Mouse (Mus musculus): ENCODE data around the gene Ces3a. TPM values are rescaled to one million over a fixed set of nuclear protein-coding genes. Genes with fewer than 3 reads are reported as not detected.
"Not testable (repeated sequence)": the region's sequence is repeated elsewhere in the genome, so short reads cannot be mapped to it uniquely, and the experiment has no call there.

The Ces3a gene
- not detected for total RNA-seq (2022)

DNA sequence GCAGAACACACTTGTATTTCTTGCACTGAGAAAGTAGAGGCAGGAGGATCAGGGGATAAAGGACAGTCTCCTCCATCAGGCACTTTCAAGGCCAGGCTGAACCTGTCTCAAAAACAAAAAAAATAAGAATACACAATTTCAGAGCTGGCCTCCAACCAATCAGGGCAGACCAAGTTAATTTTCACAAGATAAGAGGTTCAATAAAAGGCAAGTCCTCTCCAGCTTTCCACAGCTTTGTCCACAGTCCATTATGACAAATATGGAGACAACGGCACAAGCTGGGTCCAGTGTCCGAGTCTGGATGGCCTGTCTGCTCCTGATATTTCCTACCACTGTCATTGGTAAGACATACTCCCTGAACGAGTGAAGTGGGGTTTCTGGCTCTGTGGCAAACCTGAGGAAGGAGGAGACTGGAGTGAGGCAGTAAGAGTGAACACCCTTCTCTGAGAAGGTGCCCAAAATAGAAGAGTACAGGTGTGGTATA lies at the start of gene Ces3a:
TSS of gene Ces3a (plus strand) at position 231 of the 484 bp plus-strand sequence.
- DNase-seq (ENCODE audit: low spot score in 2 of 2) = no peak

DNA sequence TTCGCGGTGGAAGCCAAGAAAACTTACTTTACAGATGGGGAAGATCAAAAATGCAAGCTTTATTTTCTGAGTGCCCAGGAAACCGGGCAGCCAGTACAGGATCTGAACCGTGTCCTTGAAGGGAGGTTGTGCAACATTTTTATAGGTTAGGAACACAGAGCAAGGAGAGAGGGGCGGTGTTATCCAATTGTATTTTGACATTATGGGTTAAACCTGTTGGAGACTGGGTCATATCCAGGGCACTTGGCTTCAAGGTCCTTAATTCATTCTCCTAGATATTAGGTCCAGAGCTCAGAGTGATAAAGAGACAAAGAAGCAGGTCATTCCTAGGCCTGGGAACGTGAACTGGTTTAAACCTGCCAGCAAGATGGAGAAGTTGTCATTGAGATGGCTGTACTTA lies 49.2 kb upstream of the Ces3a start:
- DNase-seq (ENCODE audit: low spot score in 2 of 2) = no peak

DNA sequence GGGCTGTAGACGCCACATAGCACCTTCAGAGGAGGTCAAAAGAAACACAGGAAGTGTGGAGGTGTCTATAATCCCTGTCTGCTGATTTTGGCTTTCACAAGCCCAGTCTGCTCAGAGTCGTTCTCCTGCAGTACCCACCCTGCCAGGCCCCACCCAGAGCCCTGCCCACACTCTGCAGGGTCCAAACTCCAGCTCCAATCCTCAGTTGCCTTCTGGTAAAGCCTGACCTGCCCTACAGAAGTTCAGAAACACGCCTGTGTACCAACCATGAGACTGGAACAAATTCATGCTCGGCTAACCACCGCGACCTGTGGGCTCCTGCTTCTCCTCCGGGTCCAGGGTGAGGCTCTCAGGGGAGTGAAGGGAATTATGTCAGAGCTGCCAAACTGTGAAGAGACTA lies 47.8 kb upstream of the Ces3a start, which contains the start of gene Ces2h:
TSS of gene Ces2h (plus strand) at position 268 of the 400 bp plus-strand sequence.
- DNase-seq (ENCODE audit: low spot score in 2 of 2) = no peak

DNA sequence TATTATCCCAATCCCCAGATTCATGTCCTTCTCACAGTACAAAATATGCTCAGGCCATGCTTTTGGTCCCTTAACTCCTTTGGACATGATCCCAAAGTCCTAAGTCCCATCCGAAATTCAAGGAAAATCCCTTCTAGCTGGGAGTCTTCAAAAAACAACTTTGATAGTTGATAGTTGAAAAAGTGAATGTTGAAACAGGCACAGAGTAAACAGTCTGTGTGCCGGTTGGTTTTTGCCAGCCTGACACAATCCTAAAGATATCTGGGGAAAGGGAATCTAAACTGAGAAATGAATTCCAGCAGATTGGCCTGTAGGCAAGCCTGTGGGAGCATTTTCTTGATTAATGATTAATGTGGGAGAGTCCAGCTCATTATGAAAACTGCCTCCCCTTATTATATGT lies 38.4 kb upstream of the Ces3a start:
- DNase-seq (ENCODE audit: low spot score in 2 of 2) = no peak

DNA sequence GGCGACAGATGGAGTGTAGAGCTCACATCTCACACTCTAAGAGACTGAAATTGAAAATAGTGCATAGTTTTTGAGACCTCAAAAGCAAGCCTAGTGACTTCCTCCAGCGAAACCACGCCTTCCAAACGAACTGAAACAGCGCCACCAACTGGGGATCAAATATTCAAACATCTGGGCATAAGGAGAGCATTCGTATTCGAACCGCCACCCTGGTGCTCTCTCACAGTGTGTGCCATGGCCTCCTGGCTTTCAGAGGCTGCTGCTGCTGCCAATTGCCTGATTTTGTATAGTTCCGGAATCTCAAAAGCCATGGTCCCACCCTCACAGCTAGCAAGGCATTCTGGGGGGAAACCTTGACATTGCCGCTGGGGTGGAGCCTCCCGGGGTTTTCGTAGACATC lies 37.3 kb upstream of the Ces3a start:
- no peak for DNase-seq (ENCODE audit: low spot score in 2 of 2)

DNA sequence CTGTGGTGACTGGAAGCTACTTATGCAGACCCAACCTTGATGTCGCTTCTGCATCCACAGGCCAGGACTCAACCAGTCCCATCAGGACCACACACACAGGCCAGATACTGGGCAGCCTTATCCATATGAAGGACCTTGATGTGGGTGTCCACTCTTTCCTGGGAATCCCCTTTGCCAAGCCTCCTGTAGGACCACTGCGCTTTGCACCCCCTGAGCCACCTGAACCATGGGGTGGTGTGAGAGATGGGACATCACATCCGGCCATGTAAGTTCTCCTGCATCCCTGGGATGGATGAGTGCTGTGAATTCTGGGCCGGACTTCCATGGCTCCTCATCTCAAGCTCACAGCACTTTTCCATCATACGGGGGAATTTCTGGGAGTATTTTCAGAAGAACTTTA lies 34.0 kb upstream of the Ces3a start:
- no peak for DNase-seq (ENCODE audit: low spot score in 2 of 2)

DNA sequence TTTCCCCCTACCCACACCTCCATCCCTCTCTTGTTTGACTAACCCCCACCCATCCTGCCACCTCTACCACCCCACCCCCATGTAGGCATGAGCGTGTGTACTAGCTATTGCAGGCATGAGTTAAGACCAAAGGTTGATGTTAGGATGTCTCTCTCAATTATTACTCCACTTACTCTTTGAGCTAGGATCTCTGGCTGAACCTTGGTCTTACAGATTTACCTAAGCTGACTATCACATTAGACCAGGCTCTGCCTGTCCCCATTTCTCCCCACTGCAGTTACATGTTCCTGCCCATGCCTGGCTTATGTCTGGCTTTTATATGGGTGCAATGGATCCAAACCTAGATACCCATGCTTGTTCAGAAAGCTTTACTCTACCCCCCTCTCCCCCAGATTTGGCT lies 26.4 kb upstream of the Ces3a start:
- no peak for DNase-seq (ENCODE audit: low spot score in 2 of 2)

DNA sequence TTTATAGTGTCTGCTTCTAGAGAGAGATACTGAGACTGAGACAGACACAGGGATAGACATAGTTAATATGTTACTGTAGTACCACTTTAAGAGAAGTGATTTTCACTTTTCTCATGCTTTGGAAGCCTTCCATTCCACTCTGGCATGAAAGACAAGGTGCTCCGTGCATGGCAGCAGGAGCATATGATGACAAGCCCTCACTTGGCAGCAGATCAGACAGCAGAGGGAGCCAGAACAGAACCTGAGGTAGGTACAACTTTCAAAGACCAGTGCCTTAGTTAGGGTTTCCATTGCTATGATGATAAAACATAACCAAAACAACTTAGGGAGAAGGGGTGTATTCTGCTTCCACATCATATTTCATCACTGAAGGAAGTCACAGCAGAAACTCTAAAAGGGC lies 25.3 kb upstream of the Ces3a start:
- no peak for DNase-seq (ENCODE audit: low spot score in 2 of 2)

DNA sequence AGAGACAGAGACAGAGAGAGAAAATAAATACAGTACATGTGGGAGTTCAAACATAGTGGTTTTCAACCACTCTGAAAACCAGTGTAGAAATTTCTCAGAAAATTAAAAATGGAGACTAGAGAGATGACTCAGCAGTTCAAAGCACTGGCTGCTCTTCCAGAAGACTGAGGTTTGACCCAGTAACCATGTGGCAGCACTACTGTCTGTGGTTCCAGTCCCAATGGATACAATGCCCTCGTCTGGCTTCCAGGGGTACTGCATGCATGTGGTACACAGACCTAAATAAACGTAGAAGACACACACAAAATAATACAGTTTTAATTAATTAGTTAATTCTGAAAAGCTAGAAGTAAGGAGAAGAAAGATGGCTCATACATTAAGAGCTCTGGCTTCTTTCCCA lies 23.4 kb upstream of the Ces3a start:
- no peak for DNase-seq (ENCODE audit: low spot score in 2 of 2)

DNA sequence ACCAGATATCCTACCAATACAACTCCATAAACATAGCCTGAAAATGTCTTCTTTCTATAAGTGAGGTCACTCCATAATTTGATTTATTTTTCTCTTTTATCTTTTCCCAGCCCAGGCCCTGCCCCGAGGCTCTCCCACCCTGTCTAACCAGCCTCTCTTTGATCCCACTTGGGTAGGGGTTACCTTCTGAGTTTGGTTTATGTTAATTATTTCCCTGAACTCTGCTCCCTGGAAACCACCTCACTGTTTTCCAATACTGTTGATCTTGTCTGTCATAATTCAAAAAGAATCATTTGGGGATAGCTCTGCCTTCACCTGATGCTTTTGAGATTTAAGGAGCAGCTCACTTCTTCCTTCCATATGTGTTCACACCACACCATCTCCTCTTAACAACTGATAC lies 4.9 kb upstream of the Ces3a start:
- DNase-seq (ENCODE audit: low spot score in 2 of 2) = no peak

DNA sequence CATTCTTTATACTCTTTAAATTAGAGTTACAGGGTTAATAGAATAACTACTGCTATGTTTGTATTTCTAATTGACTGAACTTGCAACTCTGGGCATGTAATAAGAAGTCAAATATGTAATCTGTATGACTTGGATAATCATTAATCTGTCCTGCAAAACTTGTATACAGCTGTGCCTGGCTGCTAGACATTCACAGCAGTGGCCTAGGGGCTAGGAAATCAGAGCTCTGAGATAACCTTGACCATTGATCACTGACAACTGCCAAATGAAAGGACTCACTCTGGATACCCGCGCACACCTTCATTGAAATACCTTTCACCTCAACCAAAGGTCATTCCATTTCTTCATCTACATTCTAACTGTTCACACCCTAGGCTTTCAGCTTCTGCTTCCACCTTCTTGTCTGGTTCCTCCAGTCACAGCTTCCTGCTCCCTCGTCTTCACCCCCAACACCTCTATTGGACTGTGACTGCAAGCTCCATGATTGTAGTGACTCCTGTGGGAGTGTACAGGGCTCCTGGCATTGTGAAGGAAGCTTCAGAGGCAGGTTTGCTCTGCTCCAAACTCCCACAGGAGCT lies 2.5 kb upstream of the Ces3a start:
- DNase-seq (ENCODE audit: low spot score in 2 of 2) = no peak

DNA sequence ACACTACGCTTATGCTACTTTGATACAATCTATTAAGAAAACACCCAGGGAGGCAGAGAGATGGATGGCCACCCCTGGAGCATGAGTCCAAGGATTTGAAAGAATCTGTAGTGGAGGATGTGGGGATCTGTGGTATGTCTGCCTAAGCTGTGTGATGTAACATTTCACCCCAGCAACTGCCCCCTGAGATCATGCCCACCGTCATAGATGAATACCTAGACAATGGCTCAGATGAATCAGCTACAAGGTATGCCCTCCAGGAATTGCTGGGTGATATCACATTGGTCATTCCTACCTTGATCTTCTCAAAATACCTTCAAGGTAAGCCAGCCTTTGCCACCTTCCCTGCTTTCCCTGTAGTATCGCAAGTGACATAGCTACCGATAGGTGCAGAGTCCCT lies 7.8 kb downstream of the Ces3a start:
- no peak for DNase-seq (ENCODE audit: low spot score in 2 of 2)

DNA sequence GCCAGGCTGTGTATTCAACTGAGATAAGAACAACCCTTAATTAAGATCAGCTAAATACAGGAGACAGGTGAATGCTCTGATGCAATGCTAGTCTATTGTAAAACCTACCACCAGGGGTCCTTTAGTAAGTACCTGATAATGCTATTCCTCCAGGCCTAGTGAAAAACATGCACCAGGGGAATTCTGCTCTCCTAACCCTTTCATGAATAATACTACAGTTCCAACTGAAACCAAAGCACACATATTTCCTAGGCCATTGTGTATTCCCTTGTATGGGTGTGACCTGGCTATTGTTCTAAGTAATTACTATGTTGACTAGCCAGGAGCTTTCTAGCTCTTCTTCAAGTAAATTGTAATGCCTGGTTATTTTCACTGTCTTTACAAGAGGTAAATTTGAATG lies 11.7 kb downstream of the Ces3a start:
- DNase-seq (ENCODE audit: low spot score in 2 of 2) = no peak

DNA sequence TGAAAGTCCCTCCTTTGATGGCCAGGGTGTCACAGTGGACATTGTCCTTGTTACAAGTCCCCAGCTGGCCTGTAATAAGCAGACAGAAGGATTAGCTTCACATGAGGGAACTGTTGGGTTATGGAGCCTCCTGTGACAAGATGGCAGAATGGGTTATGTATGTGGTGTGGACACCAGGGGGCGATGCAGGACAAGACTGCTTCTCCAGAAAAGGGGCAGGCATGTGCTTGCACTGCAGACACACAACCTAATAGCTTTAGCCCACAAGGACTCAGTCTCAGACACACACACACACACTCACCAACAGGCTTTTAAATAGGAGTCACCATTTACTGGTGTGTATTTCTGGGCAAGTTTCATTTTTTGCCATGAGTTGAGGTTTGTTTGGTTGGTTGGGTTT lies 18.4 kb downstream of the Ces3a start:
- peak in 1 of 2 experiments; percentile 4 for DNase-seq (ENCODE audit: low spot score in 2 of 2)

DNA sequence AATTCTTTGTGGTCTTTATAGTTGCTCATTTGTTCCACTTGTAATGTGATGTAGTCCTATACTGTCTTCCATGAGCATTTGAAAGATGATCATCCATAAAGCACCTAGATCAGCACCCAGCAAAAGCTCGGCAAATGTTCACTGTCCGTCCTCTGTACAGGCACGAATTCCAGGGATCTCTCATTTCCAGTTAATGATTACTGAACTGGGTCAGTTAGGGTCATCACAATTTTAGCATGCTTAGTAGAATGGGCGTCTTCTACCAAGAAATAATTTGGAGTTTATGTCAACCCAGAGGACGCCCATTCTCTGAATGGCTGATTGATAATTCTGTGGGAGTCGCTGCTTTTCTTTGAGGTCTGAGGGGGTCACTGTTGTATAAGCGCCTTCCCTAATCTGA lies 19.5 kb downstream of the Ces3a start:
- not testable (repeated sequence) for DNase-seq (ENCODE audit: low spot score in 2 of 2)

DNA sequence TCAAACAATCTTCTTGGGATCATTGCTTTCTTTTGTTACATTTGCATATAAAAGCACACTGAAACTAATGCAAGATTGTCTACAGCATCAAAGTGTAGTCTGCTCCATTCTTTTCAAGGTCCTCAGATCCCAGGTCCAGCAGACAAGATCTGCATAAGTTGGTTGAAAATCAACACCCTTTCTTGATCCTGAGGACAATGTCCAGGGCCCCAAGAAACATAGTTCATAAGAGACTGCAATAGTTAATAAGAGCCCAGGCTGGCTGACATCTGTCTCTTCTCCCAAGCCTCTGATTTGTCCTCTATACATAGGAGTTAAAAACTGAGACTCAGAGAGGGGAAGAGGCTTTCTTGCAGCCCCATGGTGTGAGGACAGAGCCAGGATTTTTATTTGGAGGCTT lies 20.6 kb downstream of the Ces3a start:
- DNase-seq (ENCODE audit: low spot score in 2 of 2) = no peak

DNA sequence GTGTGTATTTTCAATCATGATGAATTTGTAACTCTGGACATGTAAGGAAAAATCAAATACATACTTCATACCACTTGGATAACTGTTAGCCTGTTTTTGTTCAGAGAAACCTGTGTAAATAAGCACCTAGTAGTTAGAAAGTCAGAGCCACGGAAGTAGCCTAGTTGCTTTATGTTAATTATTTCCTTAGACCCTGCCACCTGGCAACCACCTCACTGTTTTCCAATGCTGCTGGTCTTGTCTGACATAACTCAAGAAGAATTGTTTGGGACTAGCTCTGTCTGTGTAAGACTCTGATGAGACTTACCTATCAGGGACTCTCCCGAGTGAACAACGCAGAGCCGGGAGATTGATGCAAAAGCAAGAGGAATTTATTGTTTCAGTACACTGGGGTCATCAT lies 28.2 kb downstream of the Ces3a start:
- DNase-seq (ENCODE audit: low spot score in 2 of 2) = no peak

DNA sequence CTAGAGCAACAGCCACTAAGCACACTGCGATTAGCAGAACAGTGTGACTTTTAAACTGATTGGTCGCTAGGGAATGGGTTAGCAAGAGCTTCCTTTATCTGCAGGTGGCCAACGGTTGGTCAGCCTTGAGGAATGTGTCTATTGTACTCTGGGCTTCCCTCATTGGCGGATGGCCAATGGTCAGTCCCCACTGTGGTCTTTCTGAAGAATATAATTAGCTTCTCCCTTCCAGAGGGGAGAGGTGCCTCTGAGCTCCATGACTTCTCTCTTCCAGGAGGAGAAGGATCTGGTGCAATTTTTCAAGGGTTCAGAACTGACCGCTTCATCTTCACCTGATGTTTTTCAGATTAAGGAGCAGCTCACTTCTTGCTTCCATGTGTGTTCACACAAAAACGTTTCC lies 28.7 kb downstream of the Ces3a start:
- DNase-seq (ENCODE audit: low spot score in 2 of 2) = no peak

DNA sequence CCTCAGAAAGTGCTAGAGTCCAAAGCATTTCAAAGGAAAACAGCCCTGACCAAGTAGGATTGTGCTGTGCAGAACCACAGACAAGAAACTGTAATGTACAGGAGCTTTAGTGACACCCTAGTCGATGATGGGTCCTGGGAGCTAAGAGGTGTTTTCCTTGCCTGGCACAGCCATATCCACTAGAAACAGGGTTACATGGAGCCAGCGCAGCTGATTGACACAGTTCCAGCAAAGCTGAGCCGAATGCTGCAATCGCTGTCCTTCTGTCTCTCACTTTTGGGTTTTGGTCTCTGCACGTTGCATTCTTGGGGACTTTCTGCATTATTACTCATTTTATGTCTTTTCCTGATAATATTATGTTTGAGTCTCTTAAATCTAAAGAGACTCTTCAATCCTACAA lies 30.2 kb downstream of the Ces3a start:
- DNase-seq (ENCODE audit: low spot score in 2 of 2) = no peak

DNA sequence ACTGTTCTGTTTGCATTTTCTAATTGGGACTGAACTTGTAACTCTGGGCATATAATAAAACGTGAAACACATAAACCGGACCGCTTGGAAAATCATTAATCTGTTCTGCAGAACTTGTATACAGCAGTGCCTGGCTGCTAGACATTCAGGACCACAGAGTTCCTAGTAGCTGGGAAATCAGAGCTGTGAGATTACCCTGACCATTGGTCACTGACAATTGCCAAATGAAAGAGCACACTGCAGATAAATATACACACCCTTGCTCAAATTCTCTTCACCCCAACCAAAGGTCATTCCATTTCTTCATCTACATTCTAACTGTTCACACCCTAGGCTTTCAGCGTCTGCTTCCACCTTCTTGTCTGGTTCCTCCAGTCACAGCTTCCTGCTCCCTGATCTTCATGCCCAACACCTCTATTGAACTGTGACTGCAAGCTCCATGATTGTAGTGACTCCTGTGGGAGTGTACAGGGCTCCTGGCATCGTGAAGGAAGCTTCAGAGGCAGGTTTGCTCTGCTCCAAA lies 32.5 kb downstream of the Ces3a start:
- no peak for DNase-seq (ENCODE audit: low spot score in 2 of 2)

DNA sequence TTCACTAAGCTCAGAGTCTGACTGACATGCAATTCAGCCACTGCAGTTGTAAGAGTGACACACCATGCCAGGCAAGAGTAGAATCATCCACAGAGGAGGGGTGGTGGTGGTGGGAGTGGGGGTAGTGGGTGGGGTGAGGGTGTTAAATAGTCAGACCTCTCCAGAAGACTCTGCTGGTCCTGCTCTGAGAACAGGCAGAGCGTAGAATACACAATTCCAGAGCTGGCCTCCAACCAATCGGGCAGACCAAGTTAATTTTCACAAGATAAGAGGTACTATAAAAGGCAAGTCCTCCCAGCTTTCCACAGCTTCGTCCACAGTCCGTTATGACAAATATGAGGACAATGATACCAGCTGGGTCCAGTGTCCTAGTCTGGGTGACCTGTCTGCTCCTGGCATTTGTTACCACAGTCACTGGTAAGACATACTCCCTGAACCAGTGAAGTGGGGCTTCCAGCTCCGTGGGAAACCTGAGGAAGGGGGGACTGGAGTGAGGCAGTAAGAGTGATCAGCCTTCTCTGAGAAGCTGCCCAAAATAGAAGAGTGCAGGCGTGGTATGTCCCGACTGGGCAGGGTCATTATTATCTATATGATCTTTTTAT lies 35.1 kb downstream of the Ces3a start, which contains the start of gene Ces3b:
TSS of gene Ces3b (plus strand) at position 305 of the 602 bp plus-strand sequence.
- DNase-seq (ENCODE audit: low spot score in 2 of 2) = no peak

DNA sequence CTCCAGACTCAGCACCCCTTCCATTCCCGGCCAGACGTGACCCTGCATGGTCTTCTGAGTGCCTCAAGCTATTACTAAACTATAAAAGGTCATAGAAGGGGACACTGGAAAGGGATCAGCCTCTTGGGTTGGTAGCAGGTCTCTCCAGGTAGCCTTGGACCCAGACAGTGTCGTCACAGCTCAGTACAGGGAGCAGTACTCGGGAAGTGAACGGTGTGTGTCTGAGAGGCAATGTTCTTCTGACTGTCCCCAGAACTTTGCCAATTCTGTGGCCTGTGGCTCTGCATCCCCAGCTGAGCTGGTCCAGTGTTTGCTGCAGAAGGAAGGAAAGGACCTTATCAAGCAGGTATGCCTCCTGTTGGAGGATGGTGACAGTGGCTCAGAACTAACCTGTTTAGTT lies 39.8 kb downstream of the Ces3a start:
- DNase-seq (ENCODE audit: low spot score in 2 of 2) = not testable (repeated sequence)

DNA sequence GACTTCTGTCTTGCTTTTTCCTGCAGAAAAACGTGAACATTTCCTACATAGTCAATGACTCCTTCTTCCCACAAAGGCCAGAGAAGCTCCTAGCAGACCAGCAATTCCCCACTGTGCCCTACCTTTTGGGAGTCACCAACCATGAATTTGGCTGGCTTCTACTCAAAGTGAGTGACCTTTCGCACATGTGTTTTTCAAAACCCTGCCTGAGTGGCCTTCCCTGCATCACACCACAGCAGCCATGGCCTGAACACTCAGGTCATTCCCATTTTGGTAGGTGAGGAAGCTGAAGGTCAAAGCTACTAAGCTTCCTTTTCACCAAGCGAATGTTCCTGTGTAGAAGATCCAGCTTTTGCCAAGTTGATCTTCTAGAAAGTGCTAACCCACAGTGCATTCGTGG lies 40.2 kb downstream of the Ces3a start:
- no peak for DNase-seq (ENCODE audit: low spot score in 2 of 2)

Measured in layer of hippocampus, adult 8-10 months (tissue).